ENCODE assay signal across 8 mouse cellular contexts in the genomic region with DNA sequence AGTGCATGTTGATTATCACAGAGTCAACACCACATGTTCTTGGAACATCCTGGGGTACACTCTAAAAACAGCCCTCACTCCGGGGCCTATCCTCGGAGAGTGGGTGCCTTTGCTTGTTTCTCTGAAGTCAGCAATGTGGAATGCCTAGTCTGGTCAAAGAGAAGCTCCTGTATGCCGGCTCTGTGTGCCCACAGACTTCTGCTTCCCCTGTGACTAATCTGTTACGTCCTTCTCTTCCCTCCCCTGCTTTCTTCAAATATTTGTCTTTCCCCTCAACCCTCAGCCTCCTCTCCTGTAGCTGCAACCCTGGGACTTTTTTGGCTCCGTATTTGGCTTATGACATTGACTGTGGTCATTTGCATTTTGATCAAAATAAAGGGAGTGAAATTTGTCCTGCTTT.
DNase-seq lines count a peak whose midpoint lies in the region; ATAC-seq and TF ChIP-seq lines count a peak whose summit lies in the region.

No protein-coding gene starts in this region.

- peaks cover 87% of the 10 kb centered on the region for H3K79me2 ChIP-seq in C2C12 (ENCODE audit: control insufficient read depth, insufficient read depth)

- TF ChIP-seq CTCF in C2C12 (IDR thresholded peaks at IDR 0.05; ENCODE audit: control insufficient read depth, insufficient read depth, insufficient read length), result no peak

- H3K36me3 ChIP-seq in hindbrain, embryonic 13.5 days, result no peaks in the 10 kb centered on the region
- no peaks in the 10 kb centered on the region for H3K36me3 ChIP-seq in hindbrain, embryonic 11.5 days (ENCODE audit: control insufficient read depth, insufficient read depth, low read length)
- peaks cover 13% of the 10 kb centered on the region for H3K36me3 ChIP-seq in C2C12 (ENCODE audit: control insufficient read depth, insufficient read depth)
- H3K36me3 ChIP-seq in embryonic facial prominence, embryonic 15.5 days, result no peaks in the 10 kb centered on the region
- H3K36me3 ChIP-seq in liver, embryonic 15.5 days (replicated peaks), result 0 out of 2 replicates have a peak, but pooled peaks cover 7% of the 10 kb centered on the region
- no peaks in the 10 kb centered on the region for H3K36me3 ChIP-seq in stomach, embryonic 16.5 days (ENCODE audit: control insufficient read depth, insufficient read depth, low read length)

- no peak overlapping the region for H3K4me2 ChIP-seq in hindbrain, embryonic 13.5 days
- no peak overlapping the region for H3K4me2 ChIP-seq in hindbrain, embryonic 11.5 days (replicated peaks; ENCODE audit: low read depth, low read length)
- no peak overlapping the region for H3K4me2 ChIP-seq in embryonic facial prominence, embryonic 15.5 days (replicated peaks)
- peak overlapping the region; percentile 16; the same call in 1 of the 2 replicates for H3K4me2 ChIP-seq in liver, embryonic 15.5 days
- H3K4me2 ChIP-seq in stomach, embryonic 16.5 days (ENCODE audit: low read depth, low read length), result 0 out of 2 replicates have a peak overlapping the region, but pooled peaks have one; percentile 8

- no peak overlapping the region for H3K9ac ChIP-seq in hindbrain, embryonic 13.5 days
- no peak overlapping the region for H3K9ac ChIP-seq in hindbrain, embryonic 11.5 days (ENCODE audit: low read depth, low read length)
- H3K9ac ChIP-seq in embryonic facial prominence, embryonic 15.5 days, result no peak overlapping the region
- H3K9ac ChIP-seq in liver, embryonic 15.5 days, result peak overlapping the region; percentile 3; the same call in 1 of the 2 replicates
- peak overlapping the region; percentile 29; the same call in 1 of the 2 replicates for H3K9ac ChIP-seq in stomach, embryonic 16.5 days (ENCODE audit: low read length)

- no peak for ATAC-seq in hindbrain, embryonic 13.5 days (ENCODE audit: low FRiP score)
- ATAC-seq in hindbrain, embryonic 11.5 days (ENCODE audit: low FRiP score), result no peak
- ATAC-seq in embryonic facial prominence, embryonic 15.5 days (ENCODE audit: insufficient number of reproducible peaks, low FRiP score, low TSS enrichment, low read depth), result no peak
- no peak for ATAC-seq in liver, embryonic 15.5 days (ENCODE audit: insufficient read depth)
- peak; percentile 59; the same call in 1 of the 2 replicates for ATAC-seq in stomach, embryonic 16.5 days (ENCODE audit: insufficient read depth, low FRiP score)

- peaks cover 23% of the 10 kb centered on the region for H3K4me1 ChIP-seq in hindbrain, embryonic 13.5 days (replicated peaks)
- H3K4me1 ChIP-seq in hindbrain, embryonic 11.5 days (replicated peaks; ENCODE audit: control insufficient read depth, insufficient read depth, low read length), result no peaks in the 10 kb centered on the region
- H3K4me1 ChIP-seq in embryonic facial prominence, embryonic 15.5 days, result peaks cover 45% of the 10 kb centered on the region
- H3K4me1 ChIP-seq in liver, embryonic 15.5 days (replicated peaks), result peaks cover 70% of the 10 kb centered on the region
- H3K4me1 ChIP-seq in stomach, embryonic 16.5 days (ENCODE audit: control insufficient read depth, insufficient read depth, low read length), result peaks cover 30% of the 10 kb centered on the region

- DNase-seq in hindbrain, embryonic 11.5 days (ENCODE audit: low spot score), result no peak
- no peak for DNase-seq in cerebellum, adult 9-11 months
- DNase-seq in spleen, adult 18-20 months, result no peak

- no peak overlapping the region for H3K4me3 ChIP-seq in hindbrain, embryonic 13.5 days
- H3K4me3 ChIP-seq in hindbrain, embryonic 11.5 days (ENCODE audit: low read depth, low read length), result no peak overlapping the region
- no peak overlapping the region for H3K4me3 ChIP-seq in C2C12 (ENCODE audit: insufficient read depth, poor library complexity, severe bottlenecking)
- no peak overlapping the region for H3K4me3 ChIP-seq in embryonic facial prominence, embryonic 15.5 days (replicated peaks)
- no peak overlapping the region for H3K4me3 ChIP-seq in liver, embryonic 15.5 days (replicated peaks)
- no peak overlapping the region for H3K4me3 ChIP-seq in stomach, embryonic 16.5 days (replicated peaks; ENCODE audit: low read length)

- H3K27ac ChIP-seq in hindbrain, embryonic 13.5 days, result peak overlapping the region; percentile 55
- H3K27ac ChIP-seq in hindbrain, embryonic 11.5 days (ENCODE audit: low read depth, low read length), result no peak overlapping the region
- H3K27ac ChIP-seq in embryonic facial prominence, embryonic 15.5 days (replicated peaks), result peak overlapping the region; percentile 71
- peak overlapping the region; percentile 98 for H3K27ac ChIP-seq in liver, embryonic 15.5 days (replicated peaks)
- peak overlapping the region; percentile 75 for H3K27ac ChIP-seq in stomach, embryonic 16.5 days (ENCODE audit: low read length)

- H3ac ChIP-seq in C2C12 (ENCODE audit: control insufficient read depth, insufficient read length, low read depth), result no peak overlapping the region

- H3K27me3 ChIP-seq in hindbrain, embryonic 13.5 days, result no peaks in the 10 kb centered on the region
- H3K27me3 ChIP-seq in hindbrain, embryonic 11.5 days (ENCODE audit: control insufficient read depth, insufficient read depth, low read length), result no peaks in the 10 kb centered on the region
- no peaks in the 10 kb centered on the region for H3K27me3 ChIP-seq in C2C12 (ENCODE audit: control insufficient read depth, insufficient read depth, insufficient read length)
- H3K27me3 ChIP-seq in embryonic facial prominence, embryonic 15.5 days, result no peaks in the 10 kb centered on the region
- H3K27me3 ChIP-seq in liver, embryonic 15.5 days, result no peaks in the 10 kb centered on the region
- no peaks in the 10 kb centered on the region for H3K27me3 ChIP-seq in stomach, embryonic 16.5 days (ENCODE audit: control insufficient read depth, insufficient read depth, low read length)

- peaks cover 49% of the 10 kb centered on the region for H3K79me3 ChIP-seq in C2C12 (ENCODE audit: low read depth)

- 47% methylated on average over 5 of the region's 5 CpGs for WGBS in hindbrain, embryonic 13.5 days
- 53% methylated on average over 5 of the region's 5 CpGs for WGBS in hindbrain, embryonic 11.5 days
- 21% methylated on average over 5 of the region's 5 CpGs for WGBS in embryonic facial prominence, embryonic 15.5 days
- 26% methylated on average over 5 of the region's 5 CpGs for WGBS in liver, embryonic 15.5 days (ENCODE audit: insufficient replicate concordance)
- WGBS in stomach, embryonic 16.5 days, result 22% methylated on average over 5 of the region's 5 CpGs

- no peaks in the 10 kb centered on the region for H3K9me3 ChIP-seq in hindbrain, embryonic 13.5 days
- no peaks in the 10 kb centered on the region for H3K9me3 ChIP-seq in hindbrain, embryonic 11.5 days (ENCODE audit: control insufficient read depth, low read length)
- H3K9me3 ChIP-seq in embryonic facial prominence, embryonic 15.5 days (replicated peaks), result no peaks in the 10 kb centered on the region
- H3K9me3 ChIP-seq in liver, embryonic 15.5 days (replicated peaks), result no peaks in the 10 kb centered on the region
- no peaks in the 10 kb centered on the region for H3K9me3 ChIP-seq in stomach, embryonic 16.5 days (replicated peaks; ENCODE audit: control insufficient read depth, low read length)

TF ChIP-seq in C2C12, 6 proteins besides CTCF, POLR2A, EP300 and RAD21:
- no peak for TF ChIP-seq MYOD1 (IDR thresholded peaks at IDR 0.05; ENCODE audit: control insufficient read depth, insufficient read length, low read depth)
- TF ChIP-seq USF1 (IDR thresholded peaks at IDR 0.05; ENCODE audit: low read depth), result no peak
- TF ChIP-seq MAX (IDR thresholded peaks at IDR 0.05), result peak; percentile 70
TF ChIP-seq in C2C12: peak in this region for 1.

Comparison
In these comparisons a context has a peak if more than half of its experiments do, and no peak if none do; other contexts are left out.
1. H3K4me2 ChIP-seq: peak in liver, embryonic 15.5 days (single experiment) and stomach, embryonic 16.5 days (single experiment); none in hindbrain, embryonic 13.5 days (single experiment), hindbrain, embryonic 11.5 days (single experiment) and embryonic facial prominence, embryonic 15.5 days (single experiment).
2. H3K9ac ChIP-seq: peak in liver, embryonic 15.5 days (single experiment) and stomach, embryonic 16.5 days (single experiment); none in hindbrain, embryonic 13.5 days (single experiment), hindbrain, embryonic 11.5 days (single experiment) and embryonic facial prominence, embryonic 15.5 days (single experiment).